Mouse (Mus musculus): ENCODE data around the gene Pax2. TPM values are rescaled to one million over a fixed set of nuclear protein-coding genes. Genes with fewer than 3 reads are reported as not detected.

Gene Pax2
- polyA plus RNA-seq, 1 experiment, result 29.7 TPM

DNA sequence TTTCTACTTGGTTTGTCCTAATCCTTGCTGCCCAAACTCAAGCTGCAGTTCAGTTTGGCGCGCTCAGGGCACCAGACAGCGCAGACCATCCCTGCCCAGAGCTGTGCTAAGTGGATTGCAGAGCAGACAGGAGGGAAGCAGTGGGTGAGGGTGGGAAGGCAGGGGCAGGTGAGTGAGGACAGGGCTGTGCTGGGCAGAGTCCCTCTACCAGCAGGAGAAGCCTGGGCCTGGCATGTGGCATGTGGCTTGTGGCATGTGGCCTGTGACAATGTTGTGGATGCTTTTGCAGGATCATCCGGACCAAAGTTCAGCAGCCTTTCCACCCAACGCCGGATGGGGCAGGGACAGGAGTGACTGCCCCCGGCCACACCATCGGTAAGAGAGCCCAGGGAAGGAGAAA is 32.6 kb downstream of the Pax2 start:
- Histone ChIP-seq H3K4me3 (ENCODE audit: insufficient read depth, low read depth, low read length) (no peak overlapping the region), H3K27me3 (replicated peaks; ENCODE audit: control insufficient read depth, insufficient read depth, low read length) (no peaks in the 10 kb centered on the region), H3K4me1 (ENCODE audit: control insufficient read depth, insufficient read depth, low read length) (peaks cover 3% of the 10 kb centered on the region; the same call in 1 of the 2 replicates), H3K36me3 (ENCODE audit: control insufficient read depth, insufficient read depth, low read length) (no peaks in the 10 kb centered on the region), H3K27ac (ENCODE audit: insufficient read depth, low read depth, low read length) (no peak overlapping the region)
- peak; percentile 29 for DNase-seq
- TF ChIP-seq CTCF (conservative IDR thresholded peaks at IDR 0.05; ENCODE audit: insufficient read depth, insufficient read length, low read depth, low read length), result no peak
- 73% methylated on average over 8 of the region's 8 CpGs for WGBS

DNA sequence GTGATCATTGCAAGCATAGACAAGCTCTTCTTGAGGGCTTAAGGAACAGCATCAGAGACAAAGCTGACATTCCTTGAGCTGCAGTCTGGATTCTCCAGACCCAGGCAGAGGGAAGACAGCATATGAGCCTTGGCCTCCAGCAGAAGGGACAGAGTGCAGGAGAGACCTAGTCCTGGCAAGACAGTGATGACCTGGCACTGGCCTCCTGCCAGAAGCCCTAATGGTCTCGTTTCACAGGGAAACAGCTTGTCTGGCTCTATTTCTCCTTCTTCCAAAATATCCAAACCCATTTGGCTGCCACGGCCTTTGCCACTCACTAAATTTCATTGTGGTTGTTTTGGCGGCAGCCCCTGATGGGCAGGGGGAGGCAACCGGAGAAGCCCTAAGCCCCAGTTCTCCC is 36.1 kb downstream of the Pax2 start:
- TF ChIP-seq CTCF (conservative IDR thresholded peaks at IDR 0.05; ENCODE audit: insufficient read depth, insufficient read length, low read depth, low read length) (no peak), POLR2A (IDR thresholded peaks at IDR 0.05; ENCODE audit: low read depth, low read length) (no peak)
- Histone ChIP-seq H3K4me1 (ENCODE audit: control insufficient read depth, insufficient read depth, low read length) (peaks cover 3% of the 10 kb centered on the region; the same call in 1 of the 2 replicates), H3K36me3 (ENCODE audit: control insufficient read depth, insufficient read depth, low read length) (no peaks in the 10 kb centered on the region), H3K27ac (ENCODE audit: insufficient read depth, low read depth, low read length) (no peak overlapping the region), H3K4me3 (ENCODE audit: insufficient read depth, low read depth, low read length) (no peak overlapping the region), H3K27me3 (replicated peaks; ENCODE audit: control insufficient read depth, insufficient read depth, low read length) (no peaks in the 10 kb centered on the region)
- peak; percentile 90 for DNase-seq
- 39% methylated on average over 4 of the region's 4 CpGs for WGBS

DNA sequence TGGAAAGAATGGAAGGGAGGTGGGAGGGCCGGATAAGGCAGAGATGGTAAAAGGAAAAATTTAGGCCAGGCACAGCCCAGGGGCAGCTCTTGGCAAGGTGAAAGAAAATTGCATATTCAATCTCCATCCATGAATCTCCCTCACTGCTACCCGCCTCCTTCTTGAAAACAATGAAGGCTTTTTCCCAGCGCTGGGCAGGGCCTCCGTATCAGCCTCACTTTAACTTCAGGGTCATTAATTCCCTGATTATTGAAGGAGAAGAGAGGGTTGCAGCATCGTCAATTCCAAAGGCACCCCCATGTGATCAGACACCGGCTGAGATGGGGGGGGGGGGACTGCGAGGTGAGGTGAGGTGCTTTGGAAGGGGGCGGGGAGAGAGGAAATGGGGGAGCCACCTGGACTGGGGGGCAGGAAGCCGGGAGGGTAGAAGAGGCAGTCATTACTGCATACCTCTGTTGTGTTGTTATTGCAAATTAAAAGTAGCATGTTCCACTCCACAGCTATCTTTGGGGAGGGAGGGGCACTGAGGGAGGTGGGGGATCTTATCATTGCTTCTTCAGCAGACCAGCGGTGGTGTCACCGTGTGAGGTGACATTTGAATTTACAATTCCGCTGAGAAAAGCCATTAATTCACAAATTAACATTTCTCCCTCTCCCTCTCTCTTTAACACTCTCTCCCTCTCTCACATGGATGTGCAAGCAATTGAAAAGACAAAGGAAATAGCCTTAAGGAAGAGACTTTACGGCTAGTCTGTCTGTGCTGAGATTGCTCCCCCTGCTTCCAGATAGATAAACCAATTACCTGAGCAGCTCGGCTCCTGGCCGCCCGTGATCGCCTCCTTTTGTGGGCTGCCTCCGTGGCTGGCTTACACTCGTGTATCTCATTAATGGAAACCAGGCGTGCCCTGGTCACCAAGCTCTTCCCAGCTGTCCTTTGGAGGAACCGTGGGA is 41.5 kb downstream of the Pax2 start:
- 34% methylated on average over 21 of the region's 21 CpGs for WGBS

DNA sequence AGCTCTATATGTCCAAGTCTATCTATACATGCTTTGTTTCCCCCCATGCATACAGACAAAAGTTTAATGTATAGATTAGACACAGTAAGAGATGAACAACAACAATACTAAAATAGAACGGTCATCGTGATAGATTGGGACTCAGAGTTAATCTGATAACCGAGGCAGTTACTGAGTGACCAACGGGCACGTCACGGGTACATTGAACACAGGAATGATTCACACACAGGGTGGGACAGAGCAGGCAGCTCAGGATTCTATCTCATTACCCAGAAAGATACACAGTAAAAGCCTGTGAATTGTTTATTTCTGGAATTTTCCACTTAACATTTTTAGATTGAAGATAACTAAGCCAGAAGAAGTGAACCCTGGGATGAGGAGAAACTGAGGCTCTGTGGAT is 42.9 kb downstream of the Pax2 start:
- H3K27me3 ChIP-seq (replicated peaks; ENCODE audit: control insufficient read depth, insufficient read depth, low read length), result no peaks in the 10 kb centered on the region
- TF ChIP-seq CTCF (conservative IDR thresholded peaks at IDR 0.05; ENCODE audit: insufficient read depth, insufficient read length, low read depth, low read length) (no peak), POLR2A (IDR thresholded peaks at IDR 0.05; ENCODE audit: low read depth, low read length) (no peak)
- whole genome bisulfite sequencing, result 43% methylated on average over 6 of the region's 6 CpGs
- peaks cover 24% of the 10 kb centered on the region for H3K4me1 ChIP-seq (ENCODE audit: control insufficient read depth, insufficient read depth, low read length)
- no peaks in the 10 kb centered on the region for H3K36me3 ChIP-seq (ENCODE audit: control insufficient read depth, insufficient read depth, low read length)
- peak overlapping the region; percentile 74 for H3K27ac ChIP-seq (ENCODE audit: insufficient read depth, low read depth, low read length)
- no peak overlapping the region for H3K4me3 ChIP-seq (ENCODE audit: insufficient read depth, low read depth, low read length)
- DNase-seq, result peak; percentile 66

More for the DNA sequence above, 41.5 kb downstream of the Pax2 start:
- TF ChIP-seq POLR2A (IDR thresholded peaks at IDR 0.05; ENCODE audit: low read depth, low read length) (no peak), CTCF (conservative IDR thresholded peaks at IDR 0.05; ENCODE audit: insufficient read depth, insufficient read length, low read depth, low read length) (no peak)
- H3K4me3 ChIP-seq (ENCODE audit: insufficient read depth, low read depth, low read length), result no peak overlapping the region
- H3K27me3 ChIP-seq (replicated peaks; ENCODE audit: control insufficient read depth, insufficient read depth, low read length), result no peaks in the 10 kb centered on the region
- DNase-seq, result no peak
- no peaks in the 10 kb centered on the region for H3K36me3 ChIP-seq (ENCODE audit: control insufficient read depth, insufficient read depth, low read length)
- peak overlapping the region; percentile 40; the same call in 1 of the 2 replicates for H3K27ac ChIP-seq (ENCODE audit: insufficient read depth, low read depth, low read length)
- peaks cover 24% of the 10 kb centered on the region for H3K4me1 ChIP-seq (ENCODE audit: control insufficient read depth, insufficient read depth, low read length)

DNA sequence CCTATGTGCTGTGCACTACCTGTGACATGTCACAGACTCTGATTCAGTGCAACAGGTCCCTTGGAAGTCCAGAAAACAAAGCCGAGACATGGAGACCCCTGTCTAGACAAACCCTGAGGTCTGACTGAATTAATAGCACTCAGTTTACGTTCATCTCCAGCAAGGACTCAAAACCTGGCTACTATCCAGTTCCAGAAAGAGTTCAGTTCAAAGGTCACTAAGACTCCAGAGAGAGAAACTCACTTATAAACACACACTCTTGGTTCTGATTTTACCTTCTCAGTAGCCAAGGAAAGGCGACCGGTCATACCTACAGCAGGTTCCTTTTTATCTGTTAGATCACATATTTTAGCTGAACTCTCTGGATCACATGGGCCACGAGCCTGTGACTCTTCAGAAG is 43.3 kb downstream of the Pax2 start:
- no peaks in the 10 kb centered on the region for H3K36me3 ChIP-seq (ENCODE audit: control insufficient read depth, insufficient read depth, low read length)
- H3K4me1 ChIP-seq (ENCODE audit: control insufficient read depth, insufficient read depth, low read length), result peaks cover 24% of the 10 kb centered on the region
- H3K27ac ChIP-seq (ENCODE audit: insufficient read depth, low read depth, low read length), result peak overlapping the region; percentile 90
- no peak overlapping the region for H3K4me3 ChIP-seq (ENCODE audit: insufficient read depth, low read depth, low read length)
- DNase-seq, result peak; percentile 86
- WGBS, result 27% methylated on average over 5 of the region's 5 CpGs
- no peaks in the 10 kb centered on the region for H3K27me3 ChIP-seq (replicated peaks; ENCODE audit: control insufficient read depth, insufficient read depth, low read length)
- no peak for TF ChIP-seq CTCF (conservative IDR thresholded peaks at IDR 0.05; ENCODE audit: insufficient read depth, insufficient read length, low read depth, low read length)
- TF ChIP-seq POLR2A (IDR thresholded peaks at IDR 0.05; ENCODE audit: low read depth, low read length), result no peak

DNA sequence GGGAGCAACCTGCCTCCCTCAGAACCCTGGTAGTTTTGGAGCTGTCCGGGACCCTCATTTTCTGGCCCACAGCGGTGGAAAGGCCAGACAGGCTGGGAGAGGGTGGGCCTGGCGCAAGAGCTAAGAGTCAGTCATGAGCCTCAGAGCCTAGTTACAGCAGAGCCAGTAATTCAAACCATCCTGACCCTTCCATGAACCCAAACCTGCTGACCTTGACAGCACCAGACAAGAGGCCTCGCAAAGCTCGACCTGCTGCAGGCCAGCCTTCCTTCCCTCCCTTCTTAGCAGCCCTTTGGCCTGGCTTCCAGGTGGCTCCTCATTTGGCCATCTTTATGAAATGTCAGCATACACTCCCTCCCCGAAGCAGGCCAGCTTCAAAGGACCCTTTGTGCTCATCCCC is 44.5 kb downstream of the Pax2 start:
- 42% methylated on average over 6 of the region's 6 CpGs for WGBS
- Histone ChIP-seq H3K27me3 (replicated peaks; ENCODE audit: control insufficient read depth, insufficient read depth, low read length) (no peaks in the 10 kb centered on the region), H3K4me1 (ENCODE audit: control insufficient read depth, insufficient read depth, low read length) (peaks cover 24% of the 10 kb centered on the region), H3K36me3 (ENCODE audit: control insufficient read depth, insufficient read depth, low read length) (no peaks in the 10 kb centered on the region), H3K4me3 (ENCODE audit: insufficient read depth, low read depth, low read length) (no peak overlapping the region), H3K27ac (ENCODE audit: insufficient read depth, low read depth, low read length) (no peak overlapping the region)
- no peak for TF ChIP-seq POLR2A (IDR thresholded peaks at IDR 0.05; ENCODE audit: low read depth, low read length)
- no peak for TF ChIP-seq CTCF (conservative IDR thresholded peaks at IDR 0.05; ENCODE audit: insufficient read depth, insufficient read length, low read depth, low read length)
- DNase-seq, result peak; percentile 75

DNA sequence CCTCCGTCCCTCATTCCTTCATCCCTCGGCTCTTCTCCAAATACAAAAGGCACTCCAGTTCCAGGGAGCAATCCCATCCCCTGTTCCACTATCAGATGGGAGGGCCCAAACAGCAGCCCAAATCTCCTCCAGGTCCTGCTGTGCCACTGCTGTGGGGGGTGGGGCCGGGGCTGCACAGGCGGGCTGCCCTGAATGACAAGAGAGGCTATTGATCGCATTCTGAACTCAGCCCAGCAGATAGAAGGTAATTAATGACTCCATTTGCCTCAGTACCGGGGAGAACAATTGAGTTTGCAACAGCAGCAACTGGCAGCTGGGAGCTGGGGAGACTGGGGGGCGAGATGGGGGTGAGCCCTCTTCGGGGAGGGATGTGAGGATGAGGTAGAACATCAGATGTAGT is 52.9 kb downstream of the Pax2 start:
- no peak overlapping the region for H3K4me3 ChIP-seq (ENCODE audit: insufficient read depth, low read depth, low read length)
- TF ChIP-seq POLR2A (IDR thresholded peaks at IDR 0.05; ENCODE audit: low read depth, low read length) (no peak), CTCF (conservative IDR thresholded peaks at IDR 0.05; ENCODE audit: insufficient read depth, insufficient read length, low read depth, low read length) (no peak)
- H3K36me3 ChIP-seq (ENCODE audit: control insufficient read depth, insufficient read depth, low read length), result no peaks in the 10 kb centered on the region; the same call in 1 of the 2 replicates
- no peaks in the 10 kb centered on the region for H3K4me1 ChIP-seq (ENCODE audit: control insufficient read depth, insufficient read depth, low read length)
- no peak for DNase-seq
- no peaks in the 10 kb centered on the region for H3K27me3 ChIP-seq (replicated peaks; ENCODE audit: control insufficient read depth, insufficient read depth, low read length)
- WGBS, result 53% methylated on average over 8 of the region's 8 CpGs
- no peak overlapping the region for H3K27ac ChIP-seq (ENCODE audit: insufficient read depth, low read depth, low read length)

All from kidney, adult 2 months (tissue).